Mouse (Mus musculus): Measurements from ENCODE around the gene Mvb12a. TPM values are rescaled to one million over a fixed set of nuclear protein-coding genes. Genes with fewer than 3 reads are reported as not detected.

Gene Mvb12a
- 10 to 100 TPM; 28.4 to 28.5 TPM for total RNA-seq (2021)
- long read RNA-seq, experiment 1, transcript Mvb12a-201 (9 exons, 1,062 nt): major isoform, 16 of 21 reads
- long read RNA-seq, experiment 1, partial matches to known transcripts: 3 of 21 reads
- long read RNA-seq, experiment 1, other reads (novel, unspliced or antisense): 2 of 21 reads
- long read RNA-seq, experiment 2, transcript Mvb12a-201 (9 exons, 1,062 nt): major isoform, 14 of 18 reads
- long read RNA-seq, experiment 2, partial matches to known transcripts: 2 of 18 reads
- long read RNA-seq, experiment 2, other reads (novel, unspliced or antisense): 2 of 18 reads

GRCm38 (mm10) chr8:71542632-71543343, at the start of gene Mvb12a:
Mvb12a (plus strand) TSS chr8:71542922.
- peak; percentile 98 to 99 for DNase-seq

GRCm38 (mm10) chr8:71495039-71495438, 47.7 kb upstream of the Mvb12a start:
- DNase-seq: peak; percentile 91 to 92

- DNase-seq: peak; percentile 22 to 49
These were observed 46.9 kb upstream of the Mvb12a start for GRCm38 (mm10) chr8:71495811-71496210.

GRCm38 (mm10) chr8:71496481-71496880, 46.2 kb upstream of the Mvb12a start:
- DNase-seq: peak; percentile 94 to 96

- DNase-seq: no peak
These were observed 45.6 kb upstream of the Mvb12a start for GRCm38 (mm10) chr8:71497077-71497645.

- DNase-seq: peak; percentile 58 to 82
These were observed 44.7 kb upstream of the Mvb12a start for GRCm38 (mm10) chr8:71497881-71498501.

GRCm38 (mm10) chr8:71498816-71499690, 43.7 kb upstream of the Mvb12a start:
- DNase-seq: peak; percentile 27 to 48

- no peak for DNase-seq
These were observed 38.4 kb upstream of the Mvb12a start for GRCm38 (mm10) chr8:71504349-71504748.

GRCm38 (mm10) chr8:71505326-71505725, 37.4 kb upstream of the Mvb12a start:
- DNase-seq: no peak

GRCm38 (mm10) chr8:71505979-71506378, 36.7 kb upstream of the Mvb12a start:
- DNase-seq: peak; percentile 60 to 72

- DNase-seq: peak; percentile 81 to 86
These were observed 35.1 kb upstream of the Mvb12a start for GRCm38 (mm10) chr8:71507589-71508104.

GRCm38 (mm10) chr8:71509316-71509715, 33.4 kb upstream of the Mvb12a start:
- DNase-seq: peak; percentile 39 to 61

- DNase-seq: peak in 1 of 2 experiments; percentile 48
These were observed 31.1 kb upstream of the Mvb12a start, which contains the start of gene Plvap for GRCm38 (mm10) chr8:71511644-71512043. Plvap (minus strand) TSS chr8:71511752.

- peak in 1 of 2 experiments; percentile 31 for DNase-seq
These were observed 29.5 kb upstream of the Mvb12a start for GRCm38 (mm10) chr8:71513018-71513754.

GRCm38 (mm10) chr8:71515043-71515442, 27.7 kb upstream of the Mvb12a start:
- no peak for DNase-seq

- DNase-seq: no peak
These were observed 25.9 kb upstream of the Mvb12a start for GRCm38 (mm10) chr8:71516786-71517185.

- DNase-seq: peak; percentile 65 to 85
These were observed 23.5 kb upstream of the Mvb12a start for GRCm38 (mm10) chr8:71519037-71519825.

GRCm38 (mm10) chr8:71521634-71522033, 21.1 kb upstream of the Mvb12a start:
- DNase-seq: peak; percentile 95 to 99

- DNase-seq: no peak
These were observed 17.3 kb upstream of the Mvb12a start, which contains the start of gene Ccdc194 for GRCm38 (mm10) chr8:71525226-71526050. Ccdc194 (minus strand) TSS chr8:71525711.

All from heart, adult 18-20 months (tissue).